Mouse (Mus musculus) skeletal muscle tissue, postnatal 0 days (tissue): Measurements from ENCODE around the gene Lrch1. TPM values are rescaled to one million over a fixed set of nuclear protein-coding genes. Genes with fewer than 3 reads are reported as not detected.

Source experiments
- polyA plus RNA-seq: library from polyadenylated mRNA; unstranded; fragments of >200 nt; fragmentation: Nextera tagmentation; extraction: Ambion mirVana; gene quantifications from 2 replicates; pipeline ENCODE4 v1.2.1, GENCODE M21; 2015

Lrch1 gene
- polyA plus RNA-seq = 9.4 and 9.5 TPM in 2 replicates

GRCm38 (mm10) chr14:74947376-74948013 is at the start of gene Lrch1:
TSS of gene Lrch1 (minus strand) at chr14:74947876.

GRCm38 (mm10) chr14:74732079-74732783 is 215.4 kb downstream of the Lrch1 start, which contains the start of gene Esd:
TSS of gene Esd (plus strand) at chr14:74732297.

Other genes with a start within 250 kb of the Lrch1 start
- gene Esd, start 215.6 kb downstream of the Lrch1 start, polyA plus RNA-seq = 245 and 261 TPM in 2 replicates
- gene Rubcnl, start 68.2 kb upstream of the Lrch1 start, polyA plus RNA-seq = 0.15 and 0.28 TPM in 2 replicates
- gene Lrrc63, start 183.0 kb upstream of the Lrch1 start, polyA plus RNA-seq = not detected in 2 replicates
- gene Lcp1, start 183.2 kb upstream of the Lrch1 start, polyA plus RNA-seq = 15.0 and 17.4 TPM in 2 replicates